Mouse (Mus musculus) erythroblast, embryonic 14.5 days (primary cell): Measurements from ENCODE around the gene Zfyve1.

Experiments
- GATA1 ChIP-seq: IDR thresholded peaks from 2 replicates; pipeline ENCODE4 v1.6.1; 2012; ENCODE audit warnings: low read length, inconsistent platforms, mixed read lengths
- TAL1 ChIP-seq: IDR thresholded peaks from 3 replicates; pipeline ENCODE4 v1.6.1; 2012; ENCODE audit warnings: low read length, inconsistent platforms, mixed read lengths

DNA sequence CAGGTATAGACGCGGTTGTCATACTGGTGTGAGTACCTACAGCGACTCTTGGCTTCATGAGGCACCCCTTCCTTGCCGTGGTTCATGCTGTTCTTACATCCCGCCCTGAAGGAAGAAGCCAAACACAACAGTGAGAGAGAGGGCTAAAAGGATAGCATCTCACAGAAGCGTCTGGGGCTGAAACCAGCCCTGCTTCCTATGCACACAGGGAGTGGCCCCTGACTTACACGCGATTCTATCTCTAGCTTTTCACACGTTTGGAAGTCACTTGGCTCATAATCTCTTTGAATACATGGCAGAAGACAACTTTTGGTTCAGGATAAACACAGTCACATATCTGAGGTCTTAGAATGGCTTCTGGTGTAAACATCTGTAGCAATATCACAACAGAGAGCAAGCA is 41.4 kb downstream of the Zfyve1 start:
- TF ChIP-seq TAL1 (no peak), GATA1 (no peak)
